Mouse (Mus musculus): Measurements from ENCODE around the gene 4933402D24Rik. TPM values are rescaled to one million over a fixed set of nuclear protein-coding genes. Genes with fewer than 3 reads are reported as not detected.

Gene 4933402D24Rik
- polyA plus RNA-seq, 1 experiment from 2014 or later: not detected

GRCm38 (mm10) chr1:63708876-63709275 is 60.2 kb downstream of the 4933402D24Rik start:
- WGBS: 58% methylated on average over 3 of the region's 3 CpGs
- Histone ChIP-seq H3K27ac (replicated peaks in 1 of 2; ENCODE audit: control insufficient read depth in 1 of 2, insufficient read depth in 1 of 2, low read depth in 2 of 2, low read length in 2 of 2) (no peak overlapping the region), H3K36me3 (ENCODE audit: control insufficient read depth, insufficient read depth, low read length) (no peaks in the 10 kb centered on the region), H3K4me2 (ENCODE audit: low read length) (no peak overlapping the region), H3K4me1 (ENCODE audit: control insufficient read depth in 2 of 2, insufficient read depth in 2 of 2, low read length in 2 of 2) (no peaks in the 10 kb centered on the region), H3K27me3 (ENCODE audit: control insufficient read depth, insufficient read depth, low read length) (no peaks in the 10 kb centered on the region), H3K4me3 (ENCODE audit: control insufficient read depth in 1 of 2, insufficient read depth in 1 of 2, low read depth in 1 of 2, low read length in 2 of 2) (no peak overlapping the region), H3K9me3 (ENCODE audit: control insufficient read depth, low read length) (peaks cover 3% of the 10 kb centered on the region; the same call in 1 of the 2 replicates), H3K9ac (ENCODE audit: low read length) (no peak overlapping the region)
- ATAC-seq (ENCODE audit: insufficient number of reproducible peaks, insufficient read depth, low FRiP score, low read depth): no peak

- H3K27me3 ChIP-seq (ENCODE audit: control insufficient read depth, insufficient read depth, low read length): no peaks in the 10 kb centered on the region
- H3K27ac ChIP-seq (replicated peaks in 1 of 2; ENCODE audit: control insufficient read depth in 1 of 2, insufficient read depth in 1 of 2, low read depth in 2 of 2, low read length in 2 of 2): no peak overlapping the region; a peak in 1 of 4 replicates
- no peak overlapping the region for H3K4me3 ChIP-seq (ENCODE audit: control insufficient read depth in 1 of 2, insufficient read depth in 1 of 2, low read depth in 1 of 2, low read length in 2 of 2)
- 0 out of 2 replicates have a peak overlapping the region, but pooled peaks have one; percentile 1 for H3K4me2 ChIP-seq (ENCODE audit: low read length)
- no peaks in the 10 kb centered on the region for H3K36me3 ChIP-seq (ENCODE audit: control insufficient read depth, insufficient read depth, low read length)
- 54% methylated on average over 5 of the region's 5 CpGs for WGBS
- peaks cover 3% of the 10 kb centered on the region; the same call in 1 of the 2 replicates for H3K9me3 ChIP-seq (ENCODE audit: control insufficient read depth, low read length)
- H3K9ac ChIP-seq (ENCODE audit: low read length): no peak overlapping the region
- H3K4me1 ChIP-seq (ENCODE audit: control insufficient read depth in 2 of 2, insufficient read depth in 2 of 2, low read length in 2 of 2): no peaks in the 10 kb centered on the region
- ATAC-seq (ENCODE audit: insufficient number of reproducible peaks, insufficient read depth, low FRiP score, low read depth): peak; percentile 54; the same call in 1 of the 2 replicates
Measured at GRCm38 (mm10) chr1:63705733-63706132, 63.3 kb downstream of the 4933402D24Rik start.

Other genes starting within 250 kb of the 4933402D24Rik start
- gene Gm39653, start 153.3 kb downstream of the 4933402D24Rik start, polyA plus RNA-seq (2014; fragmentation: Nextera tagmentation; extraction: Ambion mirVana): not detected in 2 replicates
- not detected in 2 replicates for gene Dytn, start 82.3 kb downstream of the 4933402D24Rik start, polyA plus RNA-seq (2014; fragmentation: Nextera tagmentation; extraction: Ambion mirVana)
- gene Mdh1b, start 38.9 kb downstream of the 4933402D24Rik start, polyA plus RNA-seq (2014; fragmentation: Nextera tagmentation; extraction: Ambion mirVana): not detected in 2 replicates
- 56.0 and 63.9 TPM in 2 replicates for gene Fastkd2, start 38.7 kb downstream of the 4933402D24Rik start, polyA plus RNA-seq (2014; fragmentation: Nextera tagmentation; extraction: Ambion mirVana)

Data from heart, embryonic 14.5 days (tissue).